Mouse (Mus musculus) midbrain, embryonic 11.5 days (tissue): ENCODE results near the gene Laptm4a. TPM values are rescaled to one million over a fixed set of nuclear protein-coding genes. Genes with fewer than 3 reads are reported as not detected.

ENCODE experiments used
- ATAC-seq: fragments of 200-750 bp; cut with Nextera tagmentation; 2 replicates; pipeline ENCODE4 v1.8.0; 2017; ENCODE audit warnings: moderate TSS enrichment, moderate library complexity; ENCODE audit not compliant: low FRiP score
- DNase-seq: peaks from one replicate; pipeline ENCODE4 v3.0.0; 2015; ENCODE audit warnings: low spot score; ENCODE audit errors: missing footprints
- H3K27ac ChIP-seq: fragments of 300-500 bp; sonication (generic); 2 replicates; pipeline ENCODE4 v1.5.1; 2014; ENCODE audit warnings: low read depth, low read length
- H3K27me3 ChIP-seq: fragments of 300-500 bp; sonication (generic); 2 replicates; pipeline ENCODE4 v1.6.1; 2014; ENCODE audit warnings: mild to moderate bottlenecking, low read length, moderate library complexity, mixed read lengths; ENCODE audit not compliant: control insufficient read depth, insufficient read depth
- H3K36me3 ChIP-seq: fragments of 300-500 bp; sonication (generic); 2 replicates; pipeline ENCODE4 v1.6.1; 2014; ENCODE audit warnings: mild to moderate bottlenecking, low read length, moderate library complexity, mixed read lengths; ENCODE audit not compliant: control insufficient read depth, insufficient read depth
- H3K4me1 ChIP-seq: fragments of 300-500 bp; sonication (generic); 2 replicates; pipeline ENCODE4 v1.6.1; 2014; ENCODE audit warnings: low read length; ENCODE audit not compliant: control insufficient read depth, insufficient read depth
- H3K4me2 ChIP-seq: fragments of 300-500 bp; sonication (generic); 2 replicates; pipeline ENCODE4 v1.6.1; 2014; ENCODE audit warnings: mild to moderate bottlenecking, moderate library complexity
- H3K4me3 ChIP-seq: fragments of 300-500 bp; sonication (generic); 2 replicates; pipeline ENCODE4 v1.5.1; 2014; ENCODE audit warnings: low read depth, low read length
- H3K9ac ChIP-seq: fragments of 300-500 bp; sonication (generic); 2 replicates; pipeline ENCODE4 v1.6.1; 2014; ENCODE audit warnings: low read length
- H3K9me3 ChIP-seq: fragments of 300-500 bp; sonication (generic); 2 replicates; pipeline ENCODE4 v1.6.1; 2016; ENCODE audit warnings: low read length; ENCODE audit not compliant: control insufficient read depth
- WGBS: fragments of 180-500 bp; shearing (Covaris S2); extraction: QIAGEN DNeasy Blood & Tissue Kit; methylation state at CpG from one replicate; pipeline ENCODE4 v1.1.7; 2014; 5-methylcytosine and 5-hydroxymethylcytosine counted together
- polyA plus RNA-seq: library from polyadenylated mRNA; unstranded; fragments of >200 nt; fragmentation: Nextera tagmentation; extraction: Ambion mirVana; gene quantifications from 2 replicates; pipeline ENCODE4 v1.2.1, GENCODE M21; 2014

Gene Laptm4a
- polyA plus RNA-seq, 1 experiment from 2014 or later, result 171 TPM

GRCm38 (mm10) chr12:8885146-8885543 lies 36.3 kb upstream of the Laptm4a start:
- no peaks in the 10 kb centered on the region for H3K9me3 ChIP-seq
- no peaks in the 10 kb centered on the region; the same call in none of the 2 replicates for H3K4me1 ChIP-seq
- no peak overlapping the region; the same call in 1 of the 2 replicates for H3K9ac ChIP-seq
- H3K27ac ChIP-seq, result no peak overlapping the region
- WGBS, result 17% methylated on average over 4 of the region's 4 CpGs
- no peaks in the 10 kb centered on the region for H3K36me3 ChIP-seq
- no peak for ATAC-seq
- H3K4me2 ChIP-seq, result no peak overlapping the region
- H3K4me3 ChIP-seq, result no peak overlapping the region
- no peaks in the 10 kb centered on the region for H3K27me3 ChIP-seq
- DNase-seq, result no peak

GRCm38 (mm10) chr12:8885950-8886349 lies 35.5 kb upstream of the Laptm4a start:
- Histone ChIP-seq H3K9ac (no peak overlapping the region), H3K36me3 (no peaks in the 10 kb centered on the region), H3K27ac (no peak overlapping the region), H3K4me3 (no peak overlapping the region), H3K4me2 (no peak overlapping the region), H3K27me3 (no peaks in the 10 kb centered on the region), H3K4me1 (no peaks in the 10 kb centered on the region; the same call in none of the 2 replicates), H3K9me3 (no peaks in the 10 kb centered on the region)
- DNase-seq, result no peak
- 72% methylated on average over 3 of the region's 3 CpGs for WGBS
- ATAC-seq, result no peak

- Histone ChIP-seq H3K4me3 (no peak overlapping the region), H3K27ac (no peak overlapping the region), H3K4me2 (no peak overlapping the region), H3K9ac (no peak overlapping the region), H3K9me3 (no peaks in the 10 kb centered on the region), H3K4me1 (peaks cover 4% of the 10 kb centered on the region), H3K27me3 (no peaks in the 10 kb centered on the region), H3K36me3 (no peaks in the 10 kb centered on the region)
- 57% methylated on average over 7 of the region's 7 CpGs for WGBS
- DNase-seq (peak; percentile 80), ATAC-seq (0 out of 2 replicates have a peak, but pooled peaks have one; percentile 33)
Observed at GRCm38 (mm10) chr12:8888445-8888844, 33.0 kb upstream of the Laptm4a start.

- Histone ChIP-seq H3K36me3 (no peaks in the 10 kb centered on the region), H3K9me3 (no peaks in the 10 kb centered on the region), H3K27ac (no peak overlapping the region), H3K9ac (no peak overlapping the region), H3K4me2 (no peak overlapping the region), H3K27me3 (no peaks in the 10 kb centered on the region), H3K4me1 (peaks cover 6% of the 10 kb centered on the region), H3K4me3 (no peak overlapping the region)
- WGBS, result 26% methylated on average over 10 of the region's 10 CpGs
- peak; percentile 94 for DNase-seq
- 0 out of 2 replicates have a peak, but pooled peaks have one; percentile 31 for ATAC-seq
Observed at GRCm38 (mm10) chr12:8889117-8889665, 32.3 kb upstream of the Laptm4a start.

- no peak; the same call in 1 of the 2 replicates for ATAC-seq
- H3K36me3 ChIP-seq, result no peaks in the 10 kb centered on the region
- H3K27ac ChIP-seq, result no peak overlapping the region
- peaks cover 6% of the 10 kb centered on the region; the same call in 1 of the 2 replicates for H3K4me1 ChIP-seq
- WGBS, result 37% methylated on average over 13 of the region's 21 CpGs
- peak overlapping the region; percentile 17; the same call in 1 of the 2 replicates for H3K4me2 ChIP-seq
- no peak overlapping the region for H3K9ac ChIP-seq
- no peaks in the 10 kb centered on the region for H3K27me3 ChIP-seq
- peak; percentile 83 for DNase-seq
- no peak overlapping the region for H3K4me3 ChIP-seq
- H3K9me3 ChIP-seq, result no peaks in the 10 kb centered on the region
Observed at GRCm38 (mm10) chr12:8892876-8893532, 28.5 kb upstream of the Laptm4a start.

- no peaks in the 10 kb centered on the region for H3K27me3 ChIP-seq
- peaks cover 22% of the 10 kb centered on the region for H3K4me1 ChIP-seq
- no peak for DNase-seq
- no peak overlapping the region for H3K9ac ChIP-seq
- no peaks in the 10 kb centered on the region for H3K36me3 ChIP-seq
- no peaks in the 10 kb centered on the region for H3K9me3 ChIP-seq
- no peak overlapping the region for H3K27ac ChIP-seq
- H3K4me3 ChIP-seq, result no peak overlapping the region
- WGBS, result 72% methylated on average over 7 of the region's 7 CpGs
- ATAC-seq, result no peak
- H3K4me2 ChIP-seq, result no peak overlapping the region
Observed at GRCm38 (mm10) chr12:8897140-8897539, 24.3 kb upstream of the Laptm4a start.

GRCm38 (mm10) chr12:8898879-8899785 lies 22.3 kb upstream of the Laptm4a start:
- Histone ChIP-seq H3K4me2 (no peak overlapping the region), H3K9ac (no peak overlapping the region), H3K27me3 (no peaks in the 10 kb centered on the region), H3K9me3 (no peaks in the 10 kb centered on the region), H3K27ac (peak overlapping the region; percentile 14; the same call in 1 of the 2 replicates), H3K4me1 (peaks cover 15% of the 10 kb centered on the region), H3K36me3 (no peaks in the 10 kb centered on the region), H3K4me3 (no peak overlapping the region)
- ATAC-seq, result peak; percentile 49; the same call in 1 of the 2 replicates
- peak; percentile 86 for DNase-seq
- 56% methylated on average over 19 of the region's 19 CpGs for WGBS

GRCm38 (mm10) chr12:8900107-8900698 lies 21.3 kb upstream of the Laptm4a start:
- DNase-seq (peak; percentile 82), ATAC-seq (no peak)
- Histone ChIP-seq H3K36me3 (no peaks in the 10 kb centered on the region), H3K27me3 (no peaks in the 10 kb centered on the region), H3K27ac (no peak overlapping the region), H3K4me3 (no peak overlapping the region), H3K9me3 (no peaks in the 10 kb centered on the region), H3K4me1 (peaks cover 15% of the 10 kb centered on the region), H3K9ac (no peak overlapping the region), H3K4me2 (no peak overlapping the region)
- 14% methylated on average over 4 of the region's 4 CpGs for WGBS
